8 mouse cellular contexts compared by ENCODE assay signal in the genomic region with DNA sequence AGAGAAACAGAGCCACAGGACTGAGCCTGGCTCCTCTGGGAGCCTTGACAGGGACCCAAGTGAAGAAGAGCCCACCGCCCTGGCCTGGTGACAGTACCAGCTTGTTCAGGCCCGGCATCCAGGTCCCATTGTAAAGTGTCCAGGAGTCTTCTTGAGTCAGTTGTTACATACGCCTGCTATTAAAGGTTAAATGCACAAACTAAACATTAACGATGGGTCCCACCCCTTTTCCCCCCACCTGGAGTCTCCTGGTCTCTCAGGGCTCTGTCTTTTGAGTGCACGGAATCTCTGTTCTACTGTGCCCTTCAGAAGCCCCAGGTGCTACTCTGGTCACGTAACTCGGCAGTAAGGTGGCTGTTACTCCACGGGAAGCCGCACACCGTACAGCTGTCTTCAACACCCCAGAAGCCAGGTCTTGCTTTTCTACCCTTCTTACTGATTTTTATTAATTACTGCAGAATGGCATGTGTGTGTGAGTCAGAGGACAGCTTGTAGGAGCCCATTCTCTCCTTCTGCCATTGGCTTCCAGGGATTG. TPM values are rescaled to one million over a fixed set of nuclear protein-coding genes. Genes with fewer than 3 reads are reported as not detected.
DNase-seq lines count a peak whose midpoint lies in the region; ATAC-seq and TF ChIP-seq lines count a peak whose summit lies in the region.
"Had no signal": no experiment of that assay in that cellular context is flagged by ENCODE, and none has a peak within 500 bp of the region (broad histone marks: within the 10 kb centered on the region; RNA-seq: fewer than 3 reads in every experiment).

No protein-coding gene starts in this region.

- TF ChIP-seq CTCF in MEL (IDR thresholded peaks at IDR 0.05 in 2 of 3, conservative IDR thresholded peaks at IDR 0.05 in 1 of 3; ENCODE audit: control insufficient read depth in 1 of 3, insufficient read depth in 1 of 3, low read depth in 2 of 3, low read length in 3 of 3, poor library complexity in 1 of 3, severe bottlenecking in 1 of 3): no peak
- TF ChIP-seq CTCF in liver, embryonic 14.5 days (IDR thresholded peaks at IDR 0.05; ENCODE audit: low read depth): no peak

- 85% methylated on average over 10 of the region's 10 CpGs for WGBS in embryonic facial prominence, embryonic 15.5 days
- 42% methylated on average over 10 of the region's 10 CpGs for WGBS in liver, embryonic 14.5 days (ENCODE audit: insufficient replicate concordance)

- H3K27me3 ChIP-seq in MEL (ENCODE audit: control insufficient read depth in 1 of 2, insufficient read depth in 2 of 2, low read length in 2 of 2): no peaks in the 10 kb centered on the region
- H3K27me3 ChIP-seq in embryonic facial prominence, embryonic 15.5 days: no peaks in the 10 kb centered on the region
- no peaks in the 10 kb centered on the region for H3K27me3 ChIP-seq in liver, embryonic 14.5 days (ENCODE audit: control insufficient read depth, insufficient read depth, low read length)
- H3K27me3 ChIP-seq: embryonic facial prominence, embryonic 12.5 days had no signal

- no peak for TF ChIP-seq EP300 in MEL (IDR thresholded peaks at IDR 0.05; ENCODE audit: low read depth in 1 of 2, low read length in 2 of 2)
- no peak for TF ChIP-seq EP300 in liver, embryonic 14.5 days (IDR thresholded peaks at IDR 0.05; ENCODE audit: low read depth)

- no peaks in the 10 kb centered on the region for H3K79me2 ChIP-seq in MEL (ENCODE audit: control insufficient read depth, insufficient read depth, low read length, poor library complexity)

- peaks cover 0 to 9% of the 10 kb centered on the region in 2 experiments; a peak in 2 of 4 replicates for H3K36me3 ChIP-seq in MEL (ENCODE audit: control insufficient read depth in 1 of 2, insufficient read depth in 2 of 2, low read length in 2 of 2)
- no peaks in the 10 kb centered on the region for H3K36me3 ChIP-seq in embryonic facial prominence, embryonic 15.5 days
- no peaks in the 10 kb centered on the region for H3K36me3 ChIP-seq in liver, embryonic 14.5 days (replicated peaks; ENCODE audit: control insufficient read depth, insufficient read depth, low read depth)
- H3K36me3 ChIP-seq: embryonic facial prominence, embryonic 12.5 days had no signal

- DNase-seq in kidney, adult 9 months: peak; percentile 75
- no peak for DNase-seq in kidney, postnatal 4 days
- no peak for DNase-seq in MEL (ENCODE audit: low read depth, low spot score)
- DNase-seq in liver, embryonic 14.5 days (ENCODE audit: low read depth in 3 of 3, low spot score in 3 of 3): no peak
- DNase-seq in urinary bladder, postnatal 25 days (ENCODE audit: low spot score): no peak
- no peak for DNase-seq in left cerebral cortex, adult 11 months (ENCODE audit: low spot score)

- peaks cover 11 to 30% of the 10 kb centered on the region in 2 experiments for H3K4me1 ChIP-seq in MEL (ENCODE audit: control insufficient read depth in 1 of 2, insufficient read depth in 2 of 2, low read length in 2 of 2)
- H3K4me1 ChIP-seq in embryonic facial prominence, embryonic 15.5 days: peaks cover 54% of the 10 kb centered on the region
- H3K4me1 ChIP-seq in liver, embryonic 14.5 days (replicated peaks; ENCODE audit: control insufficient read depth in 2 of 2, insufficient read depth in 2 of 2, low read length in 1 of 2): peaks cover 0 to 20% of the 10 kb centered on the region in 2 experiments; a peak in 1 of 4 replicates

- TF ChIP-seq POLR2A in MEL (IDR thresholded peaks at IDR 0.05; ENCODE audit: control insufficient read depth in 1 of 2, insufficient read depth in 1 of 2, low read depth in 1 of 2, low read length in 2 of 2, poor library complexity in 1 of 2): no peak

- TF ChIP-seq RAD21 in MEL (IDR thresholded peaks at IDR 0.05; ENCODE audit: low read depth, low read length): no peak

- no peak overlapping the region for H3K4me3 ChIP-seq in MEL (ENCODE audit: control insufficient read depth in 1 of 2, insufficient read depth in 1 of 2, low read depth in 2 of 2, low read length in 2 of 2)
- H3K4me3 ChIP-seq in embryonic facial prominence, embryonic 15.5 days (replicated peaks): no peak overlapping the region
- no peak overlapping the region for H3K4me3 ChIP-seq in liver, embryonic 14.5 days (ENCODE audit: insufficient read depth in 1 of 2, low read depth in 2 of 2, low read length in 2 of 2)
- H3K4me3 ChIP-seq: embryonic facial prominence, embryonic 12.5 days had no signal

- peak overlapping the region; percentile 28; the same call in 1 of the 2 replicates for H3K27ac ChIP-seq in MEL (ENCODE audit: control insufficient read depth, low read depth, low read length)
- H3K27ac ChIP-seq in embryonic facial prominence, embryonic 15.5 days (replicated peaks): peak overlapping the region; percentile 40
- no peak overlapping the region; the same call in 1 of the 2 replicates for H3K27ac ChIP-seq in liver, embryonic 14.5 days
- H3K27ac ChIP-seq: embryonic facial prominence, embryonic 12.5 days had no signal

- H3K9ac ChIP-seq in MEL (ENCODE audit: control insufficient read depth, low read depth, low read length, poor library complexity, severe bottlenecking): peak overlapping the region; percentile 15
- H3K9ac ChIP-seq in embryonic facial prominence, embryonic 15.5 days: no peak overlapping the region
- H3K9ac ChIP-seq in liver, embryonic 14.5 days (replicated peaks): no peak overlapping the region
- H3K9ac ChIP-seq: embryonic facial prominence, embryonic 12.5 days had no signal

- ATAC-seq in embryonic facial prominence, embryonic 15.5 days (ENCODE audit: insufficient number of reproducible peaks, low FRiP score, low TSS enrichment, low read depth): no peak
- no peak for ATAC-seq in liver, embryonic 14.5 days (ENCODE audit: insufficient read depth)

- H3K4me2 ChIP-seq in embryonic facial prominence, embryonic 15.5 days (replicated peaks): no peak overlapping the region
- H3K4me2 ChIP-seq in liver, embryonic 14.5 days (ENCODE audit: low read depth): peak overlapping the region; percentile 28
- H3K4me2 ChIP-seq: embryonic facial prominence, embryonic 12.5 days had no signal

- H3K9me3 ChIP-seq in MEL (replicated peaks; ENCODE audit: insufficient read depth, low read length): no peaks in the 10 kb centered on the region
- no peaks in the 10 kb centered on the region for H3K9me3 ChIP-seq in embryonic facial prominence, embryonic 15.5 days (replicated peaks)
- no peaks in the 10 kb centered on the region for H3K9me3 ChIP-seq in liver, embryonic 14.5 days (ENCODE audit: control insufficient read depth, low read length)
- H3K9me3 ChIP-seq: embryonic facial prominence, embryonic 12.5 days had no signal

TF ChIP-seq in MEL, 35 proteins besides CTCF, POLR2A, EP300 and RAD21:
- no peak for TF ChIP-seq GATA1 (IDR thresholded peaks at IDR 0.05; ENCODE audit: low read depth, low read length)
- no peak for TF ChIP-seq CHD1 (IDR thresholded peaks at IDR 0.05; ENCODE audit: low read depth, low read length)
- TF ChIP-seq TAL1 (IDR thresholded peaks at IDR 0.05; ENCODE audit: low read length): no peak
- TF ChIP-seq ZC3H11A (IDR thresholded peaks at IDR 0.05; ENCODE audit: low read depth, low read length): no peak
- TF ChIP-seq ETS1 (IDR thresholded peaks at IDR 0.05; ENCODE audit: low read depth, low read length): no peak
- TF ChIP-seq HCFC1 (IDR thresholded peaks at IDR 0.05; ENCODE audit: low read depth, low read length): no peak
- no peak for TF ChIP-seq RCOR1 (IDR thresholded peaks at IDR 0.05; ENCODE audit: low read depth, low read length)
- TF ChIP-seq KAT2A (conservative IDR thresholded peaks at IDR 0.05; ENCODE audit: low read depth, low read length): no peak
- no peak for TF ChIP-seq E2F4 (IDR thresholded peaks at IDR 0.05; ENCODE audit: borderline replicate concordance, low read depth, low read length)
- TF ChIP-seq ZKSCAN1 (IDR thresholded peaks at IDR 0.05; ENCODE audit: low read depth, low read length): no peak
- TF ChIP-seq MYC (IDR thresholded peaks at IDR 0.05; ENCODE audit: low read depth, low read length): no peak
- TF ChIP-seq GABPA (IDR thresholded peaks at IDR 0.05; ENCODE audit: low read depth, low read length): no peak

RNA-seq across cellular contexts. Expression of a gene that starts 9.7 kb away (rescaled TPM):
- total RNA-seq in MEL (2012; rRNA removed): 0.08 TPM in 1 of 2 replicates, not detected in the other
- polyA plus RNA-seq in MEL (2012; ENCODE audit: insufficient read depth in 1 of 2, insufficient read length in 2 of 2, low read depth in 1 of 2, low replicate concordance in 2 of 2, missing spikeins in 1 of 2): under 1 TPM in 1 of 2 experiments, not detected in 1; 0.84 TPM
- polyA plus RNA-seq in embryonic facial prominence, embryonic 15.5 days (2015; fragmentation: Nextera tagmentation; extraction: Ambion mirVana): 2.1 and 3.0 TPM in 2 replicates
- 18.8 and 23.0 TPM in 2 replicates for polyA plus RNA-seq in liver, embryonic 14.5 days (2012; rRNA removed)
- polyA plus RNA-seq in liver, embryonic 14.5 days (2014; fragmentation: Nextera tagmentation; extraction: Ambion mirVana): 16.0 and 17.0 TPM in 2 replicates

RNA-seq across cellular contexts. Expression of a gene that starts 22.3 kb away (rescaled TPM):
- not detected in 2 replicates for total RNA-seq in MEL (2012; rRNA removed)
- polyA plus RNA-seq in MEL (2012; ENCODE audit: insufficient read depth in 1 of 2, insufficient read length in 2 of 2, low read depth in 1 of 2, low replicate concordance in 2 of 2, missing spikeins in 1 of 2): under 1 TPM in 1 of 2 experiments, not detected in 1; 0.06 TPM
- 2.5 and 4.7 TPM in 2 replicates for polyA plus RNA-seq in embryonic facial prominence, embryonic 15.5 days (2015; fragmentation: Nextera tagmentation; extraction: Ambion mirVana)
- polyA plus RNA-seq in liver, embryonic 14.5 days (2012; rRNA removed): 0.06 and 0.14 TPM in 2 replicates
- polyA plus RNA-seq in liver, embryonic 14.5 days (2014; fragmentation: Nextera tagmentation; extraction: Ambion mirVana): not detected in 2 replicates

RNA-seq across cellular contexts. Expression of a gene that starts 29.6 kb away (rescaled TPM):
- total RNA-seq in MEL (2012; rRNA removed): 5.8 and 7.2 TPM in 2 replicates
- polyA plus RNA-seq in MEL (2012; ENCODE audit: insufficient read depth in 1 of 2, insufficient read length in 2 of 2, low read depth in 1 of 2, low replicate concordance in 2 of 2, missing spikeins in 1 of 2): 10 to 100 TPM in 1 of 2 experiments, not detected in 1; 13.2 TPM
- 15.3 and 15.5 TPM in 2 replicates for polyA plus RNA-seq in embryonic facial prominence, embryonic 15.5 days (2015; fragmentation: Nextera tagmentation; extraction: Ambion mirVana)
- polyA plus RNA-seq in liver, embryonic 14.5 days (2012; rRNA removed): 6.0 and 6.4 TPM in 2 replicates
- polyA plus RNA-seq in liver, embryonic 14.5 days (2014; fragmentation: Nextera tagmentation; extraction: Ambion mirVana): 8.1 and 9.6 TPM in 2 replicates
